Mouse (Mus musculus): ENCODE results near the gene Slc6a9. TPM values are rescaled to one million over a fixed set of nuclear protein-coding genes. Genes with fewer than 3 reads are reported as not detected.

The Slc6a9 gene
- polyA plus RNA-seq, 1 experiment from 2014 or later: 5.9 TPM

DNA sequence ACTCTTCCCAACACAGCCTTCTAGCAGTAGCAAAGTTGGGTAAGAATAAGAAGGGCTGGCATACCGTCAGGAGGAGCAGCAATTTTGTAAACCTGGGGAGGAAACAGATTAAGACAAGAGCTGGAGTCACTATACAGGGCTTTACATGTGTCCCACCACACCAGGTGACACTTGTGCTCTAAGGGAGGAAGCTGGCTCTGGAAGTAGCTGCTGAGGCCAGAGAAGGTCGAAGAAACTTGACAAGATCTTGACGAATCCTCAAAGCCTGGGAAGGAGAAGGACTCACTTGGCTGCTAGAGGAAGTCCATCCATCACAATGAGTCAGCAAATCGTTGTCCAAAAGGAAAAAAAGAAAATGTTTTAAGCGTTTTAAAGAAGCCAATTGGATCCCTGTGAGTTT, 82.1 kb downstream of the Slc6a9 start:
- Histone ChIP-seq H3K36me3 (ENCODE audit: control insufficient read depth, insufficient read depth, low read length) (peaks cover 17% of the 10 kb centered on the region), H3K4me2 (ENCODE audit: low read length) (no peak overlapping the region), H3K9ac (ENCODE audit: low read length) (no peak overlapping the region), H3K4me3 (ENCODE audit: control insufficient read depth in 1 of 2, insufficient read depth in 1 of 2, low read depth in 1 of 2, low read length in 2 of 2) (no peak overlapping the region), H3K4me1 (ENCODE audit: control insufficient read depth in 2 of 2, insufficient read depth in 2 of 2, low read length in 2 of 2) (peaks cover 38 to 40% of the 10 kb centered on the region in 2 experiments), H3K27ac (replicated peaks in 1 of 2; ENCODE audit: control insufficient read depth in 1 of 2, insufficient read depth in 1 of 2, low read depth in 2 of 2, low read length in 2 of 2) (peak overlapping the region in 1 of 2 experiments; percentile 3; a peak in 1 of 4 replicates), H3K9me3 (ENCODE audit: control insufficient read depth, low read length) (no peaks in the 10 kb centered on the region), H3K27me3 (ENCODE audit: control insufficient read depth, insufficient read depth, low read length) (no peaks in the 10 kb centered on the region)
- ATAC-seq (ENCODE audit: insufficient number of reproducible peaks, insufficient read depth, low FRiP score, low read depth): no peak
- WGBS: 58% methylated on average over 5 of the region's 5 CpGs

DNA sequence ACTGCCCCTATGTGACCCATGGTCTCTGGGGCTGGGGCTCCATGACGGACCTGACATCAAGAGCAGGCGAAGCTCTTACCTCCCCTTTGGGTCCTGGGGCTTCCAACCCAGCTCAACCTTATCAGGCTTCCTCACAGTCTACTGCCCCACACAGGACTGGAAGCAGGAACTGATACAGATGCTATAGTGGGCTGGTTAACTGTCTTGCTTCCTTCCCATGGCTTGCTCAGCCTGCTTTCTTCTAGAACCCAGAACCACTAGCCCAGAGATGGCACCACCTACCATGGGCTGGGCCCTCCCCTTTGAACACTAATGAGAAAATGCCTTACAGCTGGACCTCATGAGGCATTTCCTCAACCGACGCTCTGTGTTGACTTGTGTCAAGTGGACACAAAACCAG, 83.1 kb downstream of the Slc6a9 start:
- H3K36me3 ChIP-seq (ENCODE audit: control insufficient read depth, insufficient read depth, low read length): peaks cover 6% of the 10 kb centered on the region
- no peaks in the 10 kb centered on the region for H3K9me3 ChIP-seq (ENCODE audit: control insufficient read depth, low read length)
- H3K27ac ChIP-seq (replicated peaks in 1 of 2; ENCODE audit: control insufficient read depth in 1 of 2, insufficient read depth in 1 of 2, low read depth in 2 of 2, low read length in 2 of 2): peak overlapping the region in 1 of 2 experiments; percentile 19; a peak in 2 of 4 replicates
- H3K4me2 ChIP-seq (ENCODE audit: low read length): no peak overlapping the region
- no peak for ATAC-seq (ENCODE audit: insufficient number of reproducible peaks, insufficient read depth, low FRiP score, low read depth)
- peaks cover 39 to 40% of the 10 kb centered on the region in 2 experiments for H3K4me1 ChIP-seq (ENCODE audit: control insufficient read depth in 2 of 2, insufficient read depth in 2 of 2, low read length in 2 of 2)
- H3K9ac ChIP-seq (ENCODE audit: low read length): no peak overlapping the region
- 57% methylated on average over 4 of the region's 4 CpGs for WGBS
- H3K4me3 ChIP-seq (ENCODE audit: control insufficient read depth in 1 of 2, insufficient read depth in 1 of 2, low read depth in 1 of 2, low read length in 2 of 2): no peak overlapping the region
- H3K27me3 ChIP-seq (ENCODE audit: control insufficient read depth, insufficient read depth, low read length): no peaks in the 10 kb centered on the region

DNA sequence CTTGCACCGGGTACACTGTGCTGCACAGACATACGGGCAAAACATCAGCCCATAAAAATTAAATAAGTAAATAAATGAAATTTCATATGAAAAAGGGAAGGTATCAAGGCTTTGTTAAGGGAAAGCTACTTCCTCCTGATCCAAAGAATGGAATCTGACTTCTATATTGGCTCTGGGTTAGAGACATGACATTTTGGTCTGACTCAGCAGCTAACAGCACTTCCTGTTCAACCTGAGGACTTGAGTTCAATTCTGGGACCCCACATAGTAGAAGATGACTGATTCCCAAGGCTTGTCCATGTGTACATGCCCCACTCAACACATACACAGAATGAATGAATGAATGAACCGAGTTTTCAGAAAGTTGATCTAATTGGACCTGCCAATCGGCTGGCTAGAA, 83.5 kb downstream of the Slc6a9 start:
- no peak for ATAC-seq (ENCODE audit: insufficient number of reproducible peaks, insufficient read depth, low FRiP score, low read depth)
- peak overlapping the region; percentile 61 to 76 for H3K27ac ChIP-seq (replicated peaks in 1 of 2; ENCODE audit: control insufficient read depth in 1 of 2, insufficient read depth in 1 of 2, low read depth in 2 of 2, low read length in 2 of 2)
- WGBS: 83% methylated on average over 4 of the region's 4 CpGs
- no peaks in the 10 kb centered on the region for H3K9me3 ChIP-seq (ENCODE audit: control insufficient read depth, low read length)
- 0 out of 2 replicates have a peak, but pooled peaks cover 2% of the 10 kb centered on the region for H3K36me3 ChIP-seq (ENCODE audit: control insufficient read depth, insufficient read depth, low read length)
- no peak overlapping the region; the same call in 1 of the 2 replicates for H3K9ac ChIP-seq (ENCODE audit: low read length)
- H3K4me2 ChIP-seq (ENCODE audit: low read length): no peak overlapping the region
- no peak overlapping the region for H3K4me3 ChIP-seq (ENCODE audit: control insufficient read depth in 1 of 2, insufficient read depth in 1 of 2, low read depth in 1 of 2, low read length in 2 of 2)
- H3K27me3 ChIP-seq (ENCODE audit: control insufficient read depth, insufficient read depth, low read length): no peaks in the 10 kb centered on the region
- peaks cover 37 to 40% of the 10 kb centered on the region in 2 experiments for H3K4me1 ChIP-seq (ENCODE audit: control insufficient read depth in 2 of 2, insufficient read depth in 2 of 2, low read length in 2 of 2)

DNA sequence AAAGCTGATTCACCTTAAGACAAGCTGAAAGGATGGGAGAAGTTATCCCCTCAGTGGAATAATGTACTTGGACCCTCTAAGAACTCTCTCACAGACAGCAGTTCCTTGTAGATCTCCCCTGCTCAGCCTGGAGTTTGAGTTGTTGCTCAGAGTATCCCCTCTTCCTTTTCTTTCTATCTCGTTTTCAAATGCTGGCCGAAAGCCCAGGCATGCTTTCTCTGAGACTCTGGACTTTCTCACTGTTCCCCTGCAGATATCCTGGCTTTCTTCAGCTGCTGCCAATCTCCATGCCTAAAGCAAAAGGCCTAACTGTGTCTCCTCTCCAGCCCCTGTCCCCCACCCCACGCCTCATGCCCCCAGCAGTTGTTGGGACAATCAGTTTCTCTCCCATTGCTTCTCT, 84.0 kb downstream of the Slc6a9 start:
- Histone ChIP-seq H3K9ac (ENCODE audit: low read length) (no peak overlapping the region; the same call in 1 of the 2 replicates), H3K4me3 (ENCODE audit: control insufficient read depth in 1 of 2, insufficient read depth in 1 of 2, low read depth in 1 of 2, low read length in 2 of 2) (no peak overlapping the region), H3K4me2 (ENCODE audit: low read length) (no peak overlapping the region), H3K9me3 (ENCODE audit: control insufficient read depth, low read length) (no peaks in the 10 kb centered on the region), H3K27me3 (ENCODE audit: control insufficient read depth, insufficient read depth, low read length) (no peaks in the 10 kb centered on the region), H3K36me3 (ENCODE audit: control insufficient read depth, insufficient read depth, low read length) (no peaks in the 10 kb centered on the region), H3K4me1 (ENCODE audit: control insufficient read depth in 2 of 2, insufficient read depth in 2 of 2, low read length in 2 of 2) (peaks cover 37 to 40% of the 10 kb centered on the region in 2 experiments), H3K27ac (replicated peaks in 1 of 2; ENCODE audit: control insufficient read depth in 1 of 2, insufficient read depth in 1 of 2, low read depth in 2 of 2, low read length in 2 of 2) (peak overlapping the region; percentile 61 to 76)
- ATAC-seq (ENCODE audit: insufficient number of reproducible peaks, insufficient read depth, low FRiP score, low read depth): no peak
- WGBS: 4% methylated on average over 3 of the region's 3 CpGs

DNA sequence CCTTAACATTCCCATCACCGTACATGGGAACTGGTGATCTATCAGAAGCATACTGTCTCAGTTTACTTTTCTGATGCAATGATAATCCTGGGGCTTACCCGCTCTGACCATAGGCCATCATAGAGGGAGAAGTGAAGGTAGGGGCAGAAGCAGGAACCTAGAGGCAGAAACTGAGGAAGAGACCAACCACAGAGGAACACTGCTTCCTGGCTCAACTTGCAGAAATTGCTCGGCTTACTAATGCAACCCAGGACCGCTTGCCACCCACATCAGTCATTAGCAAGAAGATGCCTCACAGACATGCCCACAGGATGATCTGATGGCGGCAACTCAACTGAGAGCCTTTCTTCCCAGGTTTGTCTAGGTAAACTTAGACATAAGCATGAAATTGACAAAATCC, 84.5 kb downstream of the Slc6a9 start:
- ATAC-seq (ENCODE audit: insufficient number of reproducible peaks, insufficient read depth, low FRiP score, low read depth): no peak
- no peaks in the 10 kb centered on the region for H3K36me3 ChIP-seq (ENCODE audit: control insufficient read depth, insufficient read depth, low read length)
- H3K4me1 ChIP-seq (ENCODE audit: control insufficient read depth in 2 of 2, insufficient read depth in 2 of 2, low read length in 2 of 2): peaks cover 36 to 37% of the 10 kb centered on the region in 2 experiments
- H3K4me2 ChIP-seq (ENCODE audit: low read length): no peak overlapping the region
- peak overlapping the region; percentile 27; the same call in 1 of the 2 replicates for H3K9ac ChIP-seq (ENCODE audit: low read length)
- H3K27ac ChIP-seq (replicated peaks in 1 of 2; ENCODE audit: control insufficient read depth in 1 of 2, insufficient read depth in 1 of 2, low read depth in 2 of 2, low read length in 2 of 2): peak overlapping the region; percentile 61 to 68; a peak in 3 of 4 replicates
- H3K4me3 ChIP-seq (ENCODE audit: control insufficient read depth in 1 of 2, insufficient read depth in 1 of 2, low read depth in 1 of 2, low read length in 2 of 2): no peak overlapping the region
- WGBS: 57% methylated on average over 5 of the region's 5 CpGs
- no peaks in the 10 kb centered on the region for H3K27me3 ChIP-seq (ENCODE audit: control insufficient read depth, insufficient read depth, low read length)
- H3K9me3 ChIP-seq (ENCODE audit: control insufficient read depth, low read length): no peaks in the 10 kb centered on the region

DNA sequence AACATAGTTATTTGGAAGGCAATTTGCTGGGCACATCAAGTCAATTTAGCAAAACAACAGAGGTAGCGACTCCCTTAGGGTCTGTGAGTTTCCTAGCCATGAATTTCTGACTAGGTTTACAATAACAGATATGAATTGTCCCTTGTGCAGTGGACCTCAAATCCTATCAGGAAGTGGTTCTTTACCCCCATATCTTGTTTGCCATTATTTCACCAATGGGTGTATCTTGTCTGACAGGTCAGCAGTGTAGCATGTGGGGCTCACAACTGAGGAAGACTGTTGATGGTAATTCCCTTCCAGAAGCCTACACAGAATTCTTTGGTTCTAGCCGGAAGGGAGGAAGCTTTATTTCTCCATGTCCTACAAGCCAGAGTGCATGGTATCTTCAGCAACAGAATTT, 87.1 kb downstream of the Slc6a9 start:
- 88% methylated on average over 2 of the region's 2 CpGs for WGBS

DNA sequence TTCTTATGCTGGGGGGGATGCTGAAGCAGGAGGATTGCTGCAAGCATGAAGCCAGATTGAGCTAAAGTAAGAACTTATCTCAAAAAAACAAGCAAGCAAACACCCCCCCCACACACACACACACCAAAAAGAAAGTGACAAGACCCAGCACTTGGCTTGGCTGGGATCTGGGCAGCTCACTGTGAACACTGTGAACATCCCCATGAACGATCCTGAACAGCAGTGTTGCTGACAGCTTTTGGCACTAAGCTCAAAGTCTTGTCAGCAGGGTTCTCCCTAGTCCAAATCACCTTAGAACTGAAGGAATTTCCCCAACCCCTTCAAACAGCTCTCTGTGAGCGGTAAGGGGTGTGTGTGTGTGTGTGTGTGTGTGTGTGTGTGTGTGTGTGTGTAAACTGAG, 89.1 kb downstream of the Slc6a9 start:
- WGBS: 4% methylated on average over 2 of the region's 2 CpGs
- no peak overlapping the region for H3K4me2 ChIP-seq (ENCODE audit: low read length)
- peaks cover 27 to 30% of the 10 kb centered on the region in 2 experiments for H3K4me1 ChIP-seq (ENCODE audit: control insufficient read depth in 2 of 2, insufficient read depth in 2 of 2, low read length in 2 of 2)
- ATAC-seq (ENCODE audit: insufficient number of reproducible peaks, insufficient read depth, low FRiP score, low read depth): peak; percentile 37
- H3K27me3 ChIP-seq (ENCODE audit: control insufficient read depth, insufficient read depth, low read length): peaks cover 30% of the 10 kb centered on the region
- H3K4me3 ChIP-seq (ENCODE audit: control insufficient read depth in 1 of 2, insufficient read depth in 1 of 2, low read depth in 1 of 2, low read length in 2 of 2): no peak overlapping the region
- H3K9me3 ChIP-seq (ENCODE audit: control insufficient read depth, low read length): no peaks in the 10 kb centered on the region
- no peaks in the 10 kb centered on the region for H3K36me3 ChIP-seq (ENCODE audit: control insufficient read depth, insufficient read depth, low read length)
- H3K9ac ChIP-seq (ENCODE audit: low read length): no peak overlapping the region
- H3K27ac ChIP-seq (replicated peaks in 1 of 2; ENCODE audit: control insufficient read depth in 1 of 2, insufficient read depth in 1 of 2, low read depth in 2 of 2, low read length in 2 of 2): peak overlapping the region in 1 of 2 experiments; percentile 39; a peak in 1 of 4 replicates

More for the DNA sequence above, 87.1 kb downstream of the Slc6a9 start:
- Histone ChIP-seq H3K4me2 (ENCODE audit: low read length) (no peak overlapping the region), H3K4me1 (ENCODE audit: control insufficient read depth in 2 of 2, insufficient read depth in 2 of 2, low read length in 2 of 2) (peaks cover 36% of the 10 kb centered on the region in 2 experiments), H3K9ac (ENCODE audit: low read length) (no peak overlapping the region), H3K27me3 (ENCODE audit: control insufficient read depth, insufficient read depth, low read length) (peaks cover 12% of the 10 kb centered on the region; the same call in 1 of the 2 replicates), H3K27ac (replicated peaks in 1 of 2; ENCODE audit: control insufficient read depth in 1 of 2, insufficient read depth in 1 of 2, low read depth in 2 of 2, low read length in 2 of 2) (no peak overlapping the region), H3K36me3 (ENCODE audit: control insufficient read depth, insufficient read depth, low read length) (no peaks in the 10 kb centered on the region), H3K4me3 (ENCODE audit: control insufficient read depth in 1 of 2, insufficient read depth in 1 of 2, low read depth in 1 of 2, low read length in 2 of 2) (no peak overlapping the region), H3K9me3 (ENCODE audit: control insufficient read depth, low read length) (no peaks in the 10 kb centered on the region)
- ATAC-seq (ENCODE audit: insufficient number of reproducible peaks, insufficient read depth, low FRiP score, low read depth): no peak

All from heart, embryonic 14.5 days (tissue).